Mouse (Mus musculus) megakaryocyte, embryonic 14.5 days (primary cell): ENCODE results near the gene Arih2.

Source experiments
- FLI1 ChIP-seq: IDR thresholded peaks from 2 replicates; pipeline ENCODE4 v1.6.1; 2012; ENCODE audit warnings: low read length, inconsistent platforms, mixed read lengths
- GATA1 ChIP-seq: IDR thresholded peaks from 3 replicates; pipeline ENCODE4 v1.6.1; 2012; ENCODE audit warnings: mixed read lengths, low read length, inconsistent platforms, borderline replicate concordance

DNA sequence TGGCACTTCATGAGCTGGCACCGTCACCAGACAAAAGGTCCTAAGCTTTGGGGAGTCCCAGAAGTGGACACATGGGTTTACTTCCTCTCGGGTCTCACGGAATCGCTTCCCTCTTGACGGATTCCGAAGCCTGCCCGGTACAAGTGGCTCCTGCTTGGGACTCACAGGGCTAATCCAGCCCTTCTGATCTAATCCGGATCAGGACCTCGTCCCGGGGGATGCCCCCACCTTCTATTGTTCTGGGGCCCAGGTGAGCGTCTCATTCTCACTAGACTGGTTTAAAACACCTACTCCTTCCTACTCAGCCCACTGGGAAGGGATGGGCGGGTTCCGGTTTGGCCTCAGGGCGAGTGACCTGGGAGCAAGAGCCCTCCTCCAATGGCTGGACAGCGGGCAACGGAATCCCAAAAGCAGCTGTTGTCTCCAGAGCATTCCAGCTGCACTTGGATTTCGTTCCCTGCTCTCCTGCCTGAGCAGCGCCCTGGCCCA, 81.2 kb downstream of the Arih2 start:
- TF ChIP-seq FLI1 (no peak), GATA1 (no peak)
